Mouse (Mus musculus): ENCODE measurements around the gene Zfp655.
"Not testable (repeated sequence)": the region's sequence is repeated elsewhere in the genome, so short reads cannot be mapped to it uniquely, and the experiment has no call there.

Gene Zfp655

GRCm38 (mm10) chr5:145231367-145231871 lies at the start of gene Zfp655:
Gene Zfp655, plus strand, starts transcription at chr5:145231715.
- DNase-seq (ENCODE audit: low read depth, low spot score) = peak; percentile 97

GRCm38 (mm10) chr5:145185244-145185643 lies 46.3 kb upstream of the Zfp655 start:
- DNase-seq (ENCODE audit: low read depth, low spot score) = no peak

- no peak for DNase-seq (ENCODE audit: low read depth, low spot score)
Measured at GRCm38 (mm10) chr5:145189416-145189815, 42.1 kb upstream of the Zfp655 start.

GRCm38 (mm10) chr5:145190373-145190772 lies 41.1 kb upstream of the Zfp655 start:
- no peak for DNase-seq (ENCODE audit: low read depth, low spot score)

- DNase-seq (ENCODE audit: low read depth, low spot score) = peak; percentile 91
Measured at GRCm38 (mm10) chr5:145190875-145191798, 40.4 kb upstream of the Zfp655 start.

- DNase-seq (ENCODE audit: low read depth, low spot score) = no peak
Measured at GRCm38 (mm10) chr5:145191962-145192361, 39.6 kb upstream of the Zfp655 start, which contains the start of gene Atp5j2. Gene Atp5j2, minus strand, starts transcription at chr5:145192062.

- peak; percentile 45 for DNase-seq (ENCODE audit: low read depth, low spot score)
Measured at GRCm38 (mm10) chr5:145200387-145200786, 31.1 kb upstream of the Zfp655 start.

- peak; percentile 93 for DNase-seq (ENCODE audit: low read depth, low spot score)
Measured at GRCm38 (mm10) chr5:145201321-145201991, 30.1 kb upstream of the Zfp655 start, which contains the start of gene Zkscan14. Gene Zkscan14, minus strand, starts transcription at chr5:145201868.

GRCm38 (mm10) chr5:145202446-145202845 lies 29.1 kb upstream of the Zfp655 start:
- DNase-seq (ENCODE audit: low read depth, low spot score) = peak; percentile 63

- DNase-seq (ENCODE audit: low read depth, low spot score) = peak; percentile 97
Measured at GRCm38 (mm10) chr5:145203936-145204691, 27.4 kb upstream of the Zfp655 start, which contains the start of gene Zkscan5. Gene Zkscan5, plus strand, starts transcription at chr5:145204562.

GRCm38 (mm10) chr5:145205041-145205440 lies 26.5 kb upstream of the Zfp655 start:
- peak; percentile 22 for DNase-seq (ENCODE audit: low read depth, low spot score)

GRCm38 (mm10) chr5:145207385-145207784 lies 24.1 kb upstream of the Zfp655 start:
- DNase-seq (ENCODE audit: low read depth, low spot score) = no peak

GRCm38 (mm10) chr5:145207954-145208353 lies 23.6 kb upstream of the Zfp655 start:
- DNase-seq (ENCODE audit: low read depth, low spot score) = no peak

GRCm38 (mm10) chr5:145208391-145208790 lies 23.1 kb upstream of the Zfp655 start:
- not testable (repeated sequence) for DNase-seq (ENCODE audit: low read depth, low spot score)

GRCm38 (mm10) chr5:145211340-145211739 lies 20.2 kb upstream of the Zfp655 start:
- DNase-seq (ENCODE audit: low read depth, low spot score) = no peak

GRCm38 (mm10) chr5:145212216-145212615 lies 19.3 kb upstream of the Zfp655 start:
- DNase-seq (ENCODE audit: low read depth, low spot score) = peak; percentile 54

GRCm38 (mm10) chr5:145213505-145213904 lies 18.0 kb upstream of the Zfp655 start:
- peak; percentile 35 for DNase-seq (ENCODE audit: low read depth, low spot score)

GRCm38 (mm10) chr5:145214679-145215078 lies 16.8 kb upstream of the Zfp655 start:
- no peak for DNase-seq (ENCODE audit: low read depth, low spot score)

GRCm38 (mm10) chr5:145217746-145218145 lies 13.8 kb upstream of the Zfp655 start:
- DNase-seq (ENCODE audit: low read depth, low spot score) = no peak

GRCm38 (mm10) chr5:145218206-145218605 lies 13.3 kb upstream of the Zfp655 start:
- no peak for DNase-seq (ENCODE audit: low read depth, low spot score)

GRCm38 (mm10) chr5:145218671-145219070 lies 12.8 kb upstream of the Zfp655 start:
- no peak for DNase-seq (ENCODE audit: low read depth, low spot score)
